Mouse (Mus musculus): ENCODE data around the gene Cln6. TPM values are rescaled to one million over a fixed set of nuclear protein-coding genes. Genes with fewer than 3 reads are reported as not detected.
"Not testable (repeated sequence)": the region's sequence is repeated elsewhere in the genome, so short reads cannot be mapped to it uniquely, and the experiment has no call there.

Gene Cln6
- not detected in 2 replicates for polyA plus RNA-seq (2012; ENCODE audit: insufficient read depth, insufficient read length, low replicate concordance, missing spikeins)

DNA sequence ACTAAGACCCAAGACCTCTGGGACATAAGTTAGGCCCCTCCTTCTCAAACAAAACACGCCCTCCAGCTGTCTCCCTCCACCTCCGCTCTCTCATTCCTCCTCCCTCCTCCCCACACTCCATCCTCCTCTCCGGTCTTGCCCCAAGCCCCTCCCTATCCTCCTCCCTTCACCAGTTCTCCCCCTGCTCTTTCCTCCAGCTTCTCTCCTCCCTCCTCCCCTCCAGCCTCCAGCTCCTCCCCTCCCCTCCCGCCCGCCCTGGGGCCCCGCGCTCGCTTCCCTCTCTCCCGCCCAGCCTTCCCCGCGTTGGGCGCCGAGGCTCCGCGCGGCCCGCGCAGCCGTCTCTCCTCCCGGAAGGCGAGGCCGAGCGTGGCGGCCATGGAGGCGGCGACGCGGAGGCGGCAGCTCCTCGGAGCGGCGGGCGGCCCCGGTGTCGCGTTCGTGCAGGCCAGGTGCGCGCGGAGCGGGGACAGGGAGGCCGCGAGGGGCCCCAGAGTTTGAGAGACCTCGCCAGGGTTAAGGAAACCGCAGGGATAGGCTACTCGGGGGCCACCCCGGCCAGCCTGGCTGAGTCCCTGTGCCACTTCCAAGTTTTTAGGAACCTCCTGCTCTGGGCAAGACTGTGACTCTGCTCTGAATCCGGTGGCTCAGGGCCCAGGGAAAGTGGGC lies at the start of gene Cln6:
Cln6 (plus strand) TSS at position 280 of the 666 bp plus-strand sequence.
- H3K27ac ChIP-seq (ENCODE audit: insufficient read depth, low read depth, low read length) = peak within 1 kb of the TSS; percentile 38; the same call in 1 of the 2 replicates
- peak within 1 kb of the TSS; percentile 76 for H3K4me3 ChIP-seq (ENCODE audit: insufficient read depth, low read depth, low read length)
- WGBS = under 1% methylated on average over 48 of the region's 48 CpGs
- TF ChIP-seq POLR2A (IDR thresholded peaks at IDR 0.05; ENCODE audit: insufficient read depth, low read depth, low read length) (no peak), CTCF (IDR thresholded peaks at IDR 0.05; ENCODE audit: insufficient read depth, low read depth, low read length) (no peak)
- H3K4me1 ChIP-seq (ENCODE audit: control insufficient read depth, insufficient read depth, low read length) = peaks cover 14% of the 10 kb centered on the region

DNA sequence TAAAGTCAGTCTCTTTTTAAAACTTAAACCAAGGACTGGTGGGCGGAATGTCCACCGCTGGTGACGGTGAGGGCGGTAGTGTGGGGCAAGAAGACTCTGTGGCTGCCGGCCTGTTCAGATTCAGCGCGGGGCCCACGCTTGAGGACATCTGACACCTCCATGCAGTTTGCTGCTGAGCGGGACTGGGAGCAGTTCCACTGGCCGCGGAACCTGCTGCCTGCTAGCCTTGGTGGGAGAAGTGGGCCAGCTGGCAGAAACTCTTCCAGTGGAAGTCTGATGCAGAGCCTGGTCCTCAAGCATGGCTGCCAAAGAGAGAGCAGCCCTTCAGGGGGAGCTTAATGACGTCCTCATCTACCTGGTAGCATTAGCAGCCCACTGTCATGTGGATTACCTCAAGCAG lies 48.7 kb upstream of the Cln6 start:
- WGBS = 94% methylated on average over 12 of the region's 12 CpGs
- TF ChIP-seq CTCF (IDR thresholded peaks at IDR 0.05; ENCODE audit: insufficient read depth, low read depth, low read length) (no peak), POLR2A (IDR thresholded peaks at IDR 0.05; ENCODE audit: insufficient read depth, low read depth, low read length) (no peak)
- Histone ChIP-seq H3K4me1 (ENCODE audit: control insufficient read depth, insufficient read depth, low read length) (peaks cover 8% of the 10 kb centered on the region), H3K4me3 (ENCODE audit: insufficient read depth, low read depth, low read length) (no peak overlapping the region), H3K27ac (ENCODE audit: insufficient read depth, low read depth, low read length) (no peak overlapping the region)

DNA sequence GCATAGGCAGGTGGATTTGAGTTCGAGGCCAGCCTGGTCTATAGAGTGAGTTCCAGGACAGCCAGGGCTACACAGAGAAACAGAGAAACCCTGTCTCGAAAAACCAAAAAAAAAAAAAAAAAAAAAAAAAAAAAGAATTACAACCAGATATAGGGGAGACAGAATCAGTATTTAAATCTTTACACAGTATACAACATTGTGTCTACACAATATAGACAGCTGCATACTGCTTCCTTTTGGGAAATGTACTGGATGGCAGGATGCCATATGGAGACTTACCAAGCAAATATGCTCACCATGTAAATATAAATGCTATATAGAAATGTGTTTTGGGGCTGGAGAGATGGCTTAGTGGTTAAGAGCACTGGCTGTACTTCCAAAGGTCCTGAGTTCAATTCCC lies 39.4 kb upstream of the Cln6 start:
- not testable (repeated sequence) for H3K27ac ChIP-seq (ENCODE audit: insufficient read depth, low read depth, low read length); H3K4me3 ChIP-seq (ENCODE audit: insufficient read depth, low read depth, low read length); H3K4me1 ChIP-seq (ENCODE audit: control insufficient read depth, insufficient read depth, low read length)
- 93% methylated on average over 2 of the region's 2 CpGs for WGBS

DNA sequence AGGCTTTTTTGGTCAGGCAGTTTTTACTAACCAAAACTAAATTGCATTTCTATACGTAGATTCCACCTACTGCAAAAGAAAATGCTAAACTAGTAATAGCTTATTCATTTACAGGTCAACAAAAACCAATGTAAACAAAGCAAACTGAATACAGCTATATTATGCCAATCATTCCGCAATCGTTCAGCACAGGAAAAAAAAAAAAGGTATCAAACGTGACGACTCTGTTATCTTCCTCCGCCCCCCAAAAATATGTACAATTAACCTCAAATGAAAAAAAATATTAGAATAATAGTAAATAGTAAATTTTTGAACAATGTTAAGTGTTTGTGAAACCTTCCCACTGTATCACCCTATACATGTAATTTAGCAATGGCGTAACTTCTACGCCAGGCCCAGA lies 28.5 kb upstream of the Cln6 start:
- TF ChIP-seq CTCF (IDR thresholded peaks at IDR 0.05; ENCODE audit: insufficient read depth, low read depth, low read length) (no peak), POLR2A (IDR thresholded peaks at IDR 0.05; ENCODE audit: insufficient read depth, low read depth, low read length) (no peak)
- H3K4me1 ChIP-seq (ENCODE audit: control insufficient read depth, insufficient read depth, low read length) = peaks cover 5% of the 10 kb centered on the region; the same call in 1 of the 2 replicates
- H3K4me3 ChIP-seq (ENCODE audit: insufficient read depth, low read depth, low read length) = peak overlapping the region; percentile 92
- 11% methylated on average over 8 of the region's 8 CpGs for WGBS
- H3K27ac ChIP-seq (ENCODE audit: insufficient read depth, low read depth, low read length) = no peak overlapping the region

DNA sequence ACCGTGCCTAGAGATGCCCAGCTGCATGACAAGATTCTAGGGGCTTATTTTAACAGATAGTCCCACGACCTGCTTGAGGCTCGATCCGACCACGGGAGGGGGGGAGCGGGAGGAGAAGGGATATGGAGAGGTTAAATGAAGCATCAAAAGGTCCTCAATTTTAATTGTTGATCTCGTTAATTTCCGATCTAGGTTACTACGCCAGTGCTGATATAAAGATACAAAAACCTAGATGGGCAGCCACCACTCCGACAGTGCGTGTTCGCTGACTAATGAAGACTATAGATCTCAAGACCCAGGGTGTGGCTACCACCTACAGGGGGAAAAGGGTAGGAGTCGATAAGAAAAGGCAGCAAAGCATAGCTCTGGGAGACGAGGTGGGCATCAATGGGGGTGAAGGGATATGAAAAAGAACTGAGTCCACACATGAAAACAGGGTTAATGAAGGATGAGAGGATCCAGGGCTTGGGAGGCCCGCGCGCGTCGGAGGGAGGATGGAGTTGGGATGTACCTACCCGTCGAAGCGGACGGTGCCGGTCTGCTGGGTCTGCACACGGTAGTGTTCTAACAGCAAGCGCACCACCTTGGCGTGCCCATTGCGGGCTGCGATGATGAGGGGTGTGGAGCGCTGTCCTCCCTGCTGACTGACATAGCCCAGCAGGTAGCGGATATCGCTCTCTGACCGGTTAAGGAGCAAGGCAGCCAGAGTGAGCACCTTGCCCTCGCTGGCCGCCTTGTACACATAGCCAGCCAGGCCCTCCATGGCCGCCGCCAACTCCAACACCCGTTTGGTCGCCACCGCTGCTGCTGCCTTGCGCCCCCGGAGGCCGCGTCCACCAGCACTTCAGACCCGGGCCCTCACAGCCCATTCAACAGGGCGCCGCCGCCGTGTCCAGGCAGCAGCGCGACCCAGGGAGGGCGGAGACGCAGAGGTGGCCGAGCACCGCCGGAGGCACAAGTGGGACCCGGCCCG lies 27.8 kb upstream of the Cln6 start:
- peak overlapping the region; percentile 98 for H3K27ac ChIP-seq (ENCODE audit: insufficient read depth, low read depth, low read length)
- no peak for TF ChIP-seq CTCF (IDR thresholded peaks at IDR 0.05; ENCODE audit: insufficient read depth, low read depth, low read length)
- H3K4me3 ChIP-seq (ENCODE audit: insufficient read depth, low read depth, low read length) = peak overlapping the region; percentile 92
- WGBS = under 1% methylated on average over 58 of the region's 58 CpGs
- peaks cover 5% of the 10 kb centered on the region; the same call in 1 of the 2 replicates for H3K4me1 ChIP-seq (ENCODE audit: control insufficient read depth, insufficient read depth, low read length)

DNA sequence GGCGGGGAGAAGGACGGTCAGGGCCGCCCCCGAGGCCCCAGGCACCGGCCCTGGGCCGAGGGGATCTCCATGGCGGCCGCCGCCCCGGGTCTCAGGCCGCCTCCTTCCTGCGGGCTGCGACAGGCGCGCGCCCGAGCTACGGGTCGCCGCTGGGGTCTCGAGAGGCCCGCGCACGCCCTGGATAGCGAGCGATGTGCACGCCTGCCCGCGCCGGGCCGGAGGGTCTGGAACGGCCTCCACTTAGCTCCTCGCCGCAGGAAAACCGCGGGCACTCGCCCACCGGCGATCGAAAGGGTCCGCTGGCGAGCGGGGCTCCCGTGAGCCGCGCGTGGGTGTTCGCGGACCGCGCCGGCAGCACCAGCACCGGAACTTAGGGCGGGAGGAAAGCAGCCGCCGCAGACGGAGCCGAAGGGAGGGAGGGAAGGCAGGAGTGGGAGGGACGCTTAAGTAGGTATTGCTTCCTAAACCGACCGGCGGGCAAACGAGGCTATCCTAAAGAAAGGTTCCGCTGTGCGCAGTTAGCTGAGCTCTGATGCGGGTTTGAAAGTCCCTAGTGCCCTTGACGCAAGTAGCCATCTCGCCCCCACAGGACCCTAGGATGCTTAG lies 27.0 kb upstream of the Cln6 start, which contains the start of gene Fem1b:
Fem1b (minus strand) TSS at position 419 of the 606 bp plus-strand sequence.
- TF ChIP-seq POLR2A (IDR thresholded peaks at IDR 0.05; ENCODE audit: insufficient read depth, low read depth, low read length) = peak; percentile 45
- no peak for TF ChIP-seq CTCF (IDR thresholded peaks at IDR 0.05; ENCODE audit: insufficient read depth, low read depth, low read length)
- 0% methylated on average over 63 of the region's 68 CpGs for WGBS
- H3K27ac ChIP-seq (ENCODE audit: insufficient read depth, low read depth, low read length) = peak within 1 kb of the TSS; percentile 98
- H3K4me1 ChIP-seq (ENCODE audit: control insufficient read depth, insufficient read depth, low read length) = peaks cover 5% of the 10 kb centered on the region; the same call in 1 of the 2 replicates
- H3K4me3 ChIP-seq (ENCODE audit: insufficient read depth, low read depth, low read length) = peak within 1 kb of the TSS; percentile 92

DNA sequence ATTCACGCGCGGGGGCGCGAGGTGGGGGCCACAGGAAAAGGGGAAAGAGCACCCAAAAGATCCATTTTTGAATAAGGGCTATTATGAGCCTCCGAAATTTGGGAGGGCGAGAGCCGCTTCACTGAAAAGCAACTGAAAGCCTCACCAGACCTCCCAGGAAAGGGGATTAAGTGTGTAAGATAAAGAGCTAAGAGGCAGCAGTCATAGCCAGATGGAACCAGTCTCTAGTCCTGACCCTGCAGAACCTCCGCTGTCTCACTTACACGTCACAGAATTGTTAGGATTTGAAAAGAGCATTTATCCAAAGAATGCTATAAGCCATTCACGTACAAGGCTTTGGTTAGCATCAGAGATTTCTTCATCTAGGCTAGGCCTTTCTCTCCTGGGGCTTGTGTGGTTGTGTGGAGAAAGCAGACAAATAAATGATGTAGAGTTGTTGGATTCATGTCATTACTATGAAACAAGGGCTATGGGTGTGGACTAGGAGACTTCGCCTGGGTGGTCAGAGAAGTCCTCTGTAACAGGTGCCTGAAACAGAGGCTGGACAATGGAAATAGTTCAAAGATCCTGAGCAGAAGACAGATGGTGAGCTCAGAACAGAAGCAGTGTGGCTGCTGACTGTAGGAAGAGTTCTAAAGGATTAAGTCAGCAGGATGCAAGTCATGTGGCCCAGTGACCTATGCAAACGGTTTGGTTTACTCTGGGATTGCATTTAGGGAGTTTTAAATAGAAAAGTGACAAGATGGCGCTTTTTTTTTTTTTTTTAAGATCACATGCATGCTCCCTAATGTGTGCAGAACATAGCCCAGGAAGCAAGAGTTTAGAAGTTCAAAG lies 26.2 kb upstream of the Cln6 start:
- H3K27ac ChIP-seq (ENCODE audit: insufficient read depth, low read depth, low read length) = peak overlapping the region; percentile 98
- peak overlapping the region; percentile 92 for H3K4me3 ChIP-seq (ENCODE audit: insufficient read depth, low read depth, low read length)
- TF ChIP-seq CTCF (IDR thresholded peaks at IDR 0.05; ENCODE audit: insufficient read depth, low read depth, low read length) (no peak), POLR2A (IDR thresholded peaks at IDR 0.05; ENCODE audit: insufficient read depth, low read depth, low read length) (no peak)
- peaks cover 11% of the 10 kb centered on the region for H3K4me1 ChIP-seq (ENCODE audit: control insufficient read depth, insufficient read depth, low read length)
- WGBS = 11% methylated on average over 14 of the region's 14 CpGs

DNA sequence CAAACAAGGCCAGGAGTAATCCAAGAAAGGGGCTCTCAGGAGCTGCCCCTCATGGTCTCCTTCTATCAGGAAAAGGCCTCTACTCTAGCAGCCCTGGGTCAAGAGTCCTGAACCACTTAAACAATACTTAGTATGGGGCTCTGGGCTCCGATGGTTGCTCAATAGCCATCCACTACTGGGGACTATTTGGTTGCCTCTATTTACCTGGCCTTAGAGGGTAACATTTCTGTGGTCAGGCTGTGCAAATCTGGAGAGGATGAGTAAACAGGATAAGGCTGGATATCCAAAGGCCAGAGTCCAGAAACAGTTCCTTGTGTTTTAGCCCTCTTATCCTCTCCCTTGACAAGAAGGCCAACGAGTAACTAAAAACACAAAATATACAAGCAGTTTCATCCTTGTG lies 23.8 kb upstream of the Cln6 start:
- 91% methylated on average over 2 of the region's 2 CpGs for WGBS
- Histone ChIP-seq H3K4me3 (ENCODE audit: insufficient read depth, low read depth, low read length) (no peak overlapping the region), H3K4me1 (ENCODE audit: control insufficient read depth, insufficient read depth, low read length) (peaks cover 8% of the 10 kb centered on the region), H3K27ac (ENCODE audit: insufficient read depth, low read depth, low read length) (no peak overlapping the region)
- TF ChIP-seq POLR2A (IDR thresholded peaks at IDR 0.05; ENCODE audit: insufficient read depth, low read depth, low read length) = no peak
- no peak for TF ChIP-seq CTCF (IDR thresholded peaks at IDR 0.05; ENCODE audit: insufficient read depth, low read depth, low read length)

Data from olfactory bulb, adult 2 months (tissue).